In genomic region chr3:58577067-58577503, GRCm38 (mm10) we compare ENCODE assay signal across 8 mouse cellular contexts. TPM values are rescaled to one million over a fixed set of nuclear protein-coding genes. Genes with fewer than 3 reads are reported as not detected.
A peak's percentile ranks its signal among the peaks of the same experiment; 100 is the strongest.
DNase-seq lines count a peak whose midpoint lies in the region; ATAC-seq and TF ChIP-seq lines count a peak whose summit lies in the region.

No protein-coding gene starts in this region.

- no peaks in the 10 kb centered on the region for H3K27me3 ChIP-seq in forebrain, embryonic 14.5 days (replicated peaks; ENCODE audit: control insufficient read depth, insufficient read depth, low read length)
- no peaks in the 10 kb centered on the region for H3K27me3 ChIP-seq in intestine, postnatal 0 days (replicated peaks; ENCODE audit: control insufficient read depth, insufficient read depth, low read length)
- no peaks in the 10 kb centered on the region for H3K27me3 ChIP-seq in midbrain, postnatal 0 days (ENCODE audit: insufficient read depth, low read length)

- peak; percentile 52 for DNase-seq in layer of hippocampus, adult 11-12 months (ENCODE audit: low spot score)
- DNase-seq in layer of hippocampus, adult 9-10 months (ENCODE audit: low spot score) = no peak
- peak; percentile 61 to 76 for DNase-seq in adrenal gland, postnatal 36 days
- DNase-seq in forebrain, embryonic 14.5 days (ENCODE audit: low spot score) = peak; percentile 58
- DNase-seq in liver = peak; percentile 75
- DNase-seq in midbrain, postnatal 0 days (ENCODE audit: low spot score) = peak; percentile 44
- DNase-seq in thymus, postnatal 14 days = no peak

- WGBS in forebrain, embryonic 14.5 days = under 1% methylated on average over 36 of the region's 36 CpGs
- WGBS in intestine, postnatal 0 days = under 1% methylated on average over 36 of the region's 36 CpGs
- WGBS in midbrain, postnatal 0 days = under 1% methylated on average over 33 of the region's 36 CpGs

- TF ChIP-seq CTCF in intestine, postnatal 0 days (IDR thresholded peaks at IDR 0.05; ENCODE audit: low read depth) = no peak
- no peak for TF ChIP-seq CTCF in midbrain, postnatal 0 days (IDR thresholded peaks at IDR 0.05)

- peaks cover 5% of the 10 kb centered on the region; the same call in 1 of the 2 replicates for H3K36me3 ChIP-seq in forebrain, embryonic 14.5 days (ENCODE audit: control insufficient read depth, insufficient read depth, low read length)
- peaks cover 6% of the 10 kb centered on the region; the same call in 1 of the 2 replicates for H3K36me3 ChIP-seq in intestine, postnatal 0 days (ENCODE audit: control insufficient read depth, insufficient read depth)
- no peaks in the 10 kb centered on the region for H3K36me3 ChIP-seq in midbrain, postnatal 0 days (ENCODE audit: insufficient read depth, low read length)

- no peaks in the 10 kb centered on the region for H3K4me1 ChIP-seq in forebrain, embryonic 14.5 days (ENCODE audit: control insufficient read depth, insufficient read depth, low read length)
- no peaks in the 10 kb centered on the region; the same call in 1 of the 2 replicates for H3K4me1 ChIP-seq in intestine, postnatal 0 days (replicated peaks; ENCODE audit: control insufficient read depth, insufficient read depth, low read length)
- H3K4me1 ChIP-seq in midbrain, postnatal 0 days (ENCODE audit: insufficient read depth, low read length) = no peaks in the 10 kb centered on the region

- H3K9me3 ChIP-seq in forebrain, embryonic 14.5 days (replicated peaks; ENCODE audit: control insufficient read depth, low read length) = no peaks in the 10 kb centered on the region
- no peaks in the 10 kb centered on the region for H3K9me3 ChIP-seq in intestine, postnatal 0 days (ENCODE audit: control insufficient read depth)
- H3K9me3 ChIP-seq in midbrain, postnatal 0 days (ENCODE audit: low read length) = no peaks in the 10 kb centered on the region

- H3K9ac ChIP-seq in forebrain, embryonic 14.5 days (ENCODE audit: low read length) = peak overlapping the region; percentile 99
- H3K9ac ChIP-seq in intestine, postnatal 0 days (ENCODE audit: low read depth, low read length) = peak overlapping the region; percentile 98
- H3K9ac ChIP-seq in midbrain, postnatal 0 days (replicated peaks; ENCODE audit: low read length, poor library complexity, severe bottlenecking) = peak overlapping the region; percentile 99

- ATAC-seq in forebrain, embryonic 14.5 days = peak; percentile 77
- peak; percentile 74 for ATAC-seq in intestine, postnatal 0 days
- peak; percentile 66 for ATAC-seq in midbrain, postnatal 0 days (ENCODE audit: low FRiP score)

- H3K4me2 ChIP-seq in forebrain, embryonic 14.5 days (ENCODE audit: low read length) = peak overlapping the region; percentile 55
- peak overlapping the region; percentile 53 for H3K4me2 ChIP-seq in intestine, postnatal 0 days (replicated peaks; ENCODE audit: low read depth)
- peak overlapping the region; percentile 55 for H3K4me2 ChIP-seq in midbrain, postnatal 0 days (ENCODE audit: low read depth, low read length, poor library complexity, severe bottlenecking)

- peak overlapping the region; percentile 100 for H3K27ac ChIP-seq in forebrain, embryonic 14.5 days (ENCODE audit: low read depth, low read length)
- H3K27ac ChIP-seq in intestine, postnatal 0 days (ENCODE audit: low read depth, low read length) = peak overlapping the region; percentile 98
- H3K27ac ChIP-seq in midbrain, postnatal 0 days (ENCODE audit: low read depth, low read length) = peak overlapping the region; percentile 99

- peak overlapping the region; percentile 87 for H3K4me3 ChIP-seq in forebrain, embryonic 14.5 days (ENCODE audit: low read depth, low read length)
- peak overlapping the region; percentile 77 for H3K4me3 ChIP-seq in intestine, postnatal 0 days (ENCODE audit: low read depth, low read length)
- peak overlapping the region; percentile 94 for H3K4me3 ChIP-seq in midbrain, postnatal 0 days (ENCODE audit: low read depth, low read length)

RNA-seq across cellular contexts. Expression of gene Selenot, which starts 0.6 kb away (rescaled TPM):
- total RNA-seq in adrenal gland, postnatal 36 days (2021) = 100 to 1,000 TPM; 142 to 148 TPM
- polyA plus RNA-seq in forebrain, embryonic 14.5 days (2014; fragmentation: Nextera tagmentation; extraction: Ambion mirVana) = 25.7 and 30.3 TPM in 2 replicates
- 28.0 and 31.5 TPM in 2 replicates for polyA plus RNA-seq in intestine, postnatal 0 days (2015; fragmentation: Nextera tagmentation; extraction: Ambion mirVana)
- total RNA-seq in midbrain, postnatal 0 days (2014; rRNA removed) = 220 and 221 TPM in 2 replicates
- polyA plus RNA-seq in midbrain, postnatal 0 days (2015; fragmentation: Nextera tagmentation; extraction: Ambion mirVana) = 24.2 and 25.8 TPM in 2 replicates

RNA-seq across cellular contexts. Expression of gene Serp1, which starts 51.4 kb away (rescaled TPM):
- total RNA-seq in adrenal gland, postnatal 36 days (2021) = 100 to 1,000 TPM; 123 to 135 TPM
- polyA plus RNA-seq in forebrain, embryonic 14.5 days (2014; fragmentation: Nextera tagmentation; extraction: Ambion mirVana) = 95.1 and 97.4 TPM in 2 replicates
- 156 TPM in 2 replicates for polyA plus RNA-seq in intestine, postnatal 0 days (2015; fragmentation: Nextera tagmentation; extraction: Ambion mirVana)
- total RNA-seq in midbrain, postnatal 0 days (2014; rRNA removed) = 35.7 and 42.4 TPM in 2 replicates
- polyA plus RNA-seq in midbrain, postnatal 0 days (2015; fragmentation: Nextera tagmentation; extraction: Ambion mirVana) = 44.9 and 45.1 TPM in 2 replicates

RNA-seq across cellular contexts. Expression of gene Eif2a, which starts 51.5 kb away (rescaled TPM):
- 10 to 100 TPM; 43.3 to 52.8 TPM for total RNA-seq in adrenal gland, postnatal 36 days (2021)
- 54.9 and 56.0 TPM in 2 replicates for polyA plus RNA-seq in forebrain, embryonic 14.5 days (2014; fragmentation: Nextera tagmentation; extraction: Ambion mirVana)
- 28.4 and 29.2 TPM in 2 replicates for polyA plus RNA-seq in intestine, postnatal 0 days (2015; fragmentation: Nextera tagmentation; extraction: Ambion mirVana)
- total RNA-seq in midbrain, postnatal 0 days (2014; rRNA removed) = 45.5 and 50.9 TPM in 2 replicates
- 29.1 and 30.3 TPM in 2 replicates for polyA plus RNA-seq in midbrain, postnatal 0 days (2015; fragmentation: Nextera tagmentation; extraction: Ambion mirVana)

RNA-seq across cellular contexts. Expression of gene Erich6, which starts 59.9 kb away (rescaled TPM):
- total RNA-seq in adrenal gland, postnatal 36 days (2021) = under 1 TPM in 1 of 2 experiments, not detected in 1; 0.17 TPM
- 0.10 and 0.13 TPM in 2 replicates for polyA plus RNA-seq in forebrain, embryonic 14.5 days (2014; fragmentation: Nextera tagmentation; extraction: Ambion mirVana)
- not detected in 2 replicates for polyA plus RNA-seq in intestine, postnatal 0 days (2015; fragmentation: Nextera tagmentation; extraction: Ambion mirVana)
- 0.66 and 1.5 TPM in 2 replicates for total RNA-seq in midbrain, postnatal 0 days (2014; rRNA removed)
- polyA plus RNA-seq in midbrain, postnatal 0 days (2015; fragmentation: Nextera tagmentation; extraction: Ambion mirVana) = 0.20 and 0.44 TPM in 2 replicates

Comparison
In these comparisons a context has a peak if more than half of its experiments do, and no peak if none do; other contexts are left out.
1. DNase-seq: peak in layer of hippocampus, adult 11-12 months (single experiment), adrenal gland, postnatal 36 days (2 of 2), forebrain, embryonic 14.5 days (single experiment), liver (single experiment) and midbrain, postnatal 0 days (single experiment); none in layer of hippocampus, adult 9-10 months (single experiment) and thymus, postnatal 14 days (single experiment).
2. Peak in every context shown above with its lines, with median percentiles within 50 percentile points of each other: ATAC-seq, H3K27ac ChIP-seq, H3K4me2 ChIP-seq, H3K4me3 ChIP-seq and H3K9ac ChIP-seq.